Mouse (Mus musculus) retina, postnatal 7 days (tissue): ENCODE measurements around the gene Pbx3.

ENCODE experiments used
- DNase-seq: peaks from one replicate; pipeline ENCODE4 v3.0.0-alpha.2; 2012; ENCODE audit warnings: low read depth, low spot score

Gene Pbx3

GRCm38 (mm10) chr2:34372305-34373301, at the start of gene Pbx3:
Gene Pbx3 (minus strand): TSS chr2:34373142.
- DNase-seq = peak; percentile 94

- no peak for DNase-seq
These were observed 47.3 kb upstream of the Pbx3 start for GRCm38 (mm10) chr2:34420256-34420655.

GRCm38 (mm10) chr2:34409741-34410340, 36.9 kb upstream of the Pbx3 start:
- DNase-seq = no peak

- DNase-seq = no peak
These were observed 35.4 kb upstream of the Pbx3 start for GRCm38 (mm10) chr2:34408341-34408740.

GRCm38 (mm10) chr2:34407596-34407995, 34.7 kb upstream of the Pbx3 start:
- DNase-seq = no peak

GRCm38 (mm10) chr2:34406601-34407464, 33.9 kb upstream of the Pbx3 start, which contains the start of gene Mapkap1:
Gene Mapkap1 (plus strand): TSS chr2:34406771.
- DNase-seq = peak; percentile 93

- DNase-seq = no peak
These were observed 26.6 kb upstream of the Pbx3 start for GRCm38 (mm10) chr2:34399535-34399934.

GRCm38 (mm10) chr2:34378930-34379329, 6.0 kb upstream of the Pbx3 start:
- no peak for DNase-seq

GRCm38 (mm10) chr2:34374349-34374748, 1.4 kb upstream of the Pbx3 start:
- no peak for DNase-seq

- no peak for DNase-seq
These were observed 944 bp upstream of the Pbx3 start for GRCm38 (mm10) chr2:34373886-34374285.

- DNase-seq = peak; percentile 52
These were observed 1.3 kb downstream of the Pbx3 start for GRCm38 (mm10) chr2:34371441-34372304.

- DNase-seq = no peak
These were observed 2.1 kb downstream of the Pbx3 start for GRCm38 (mm10) chr2:34370725-34371440.

- no peak for DNase-seq
These were observed 2.6 kb downstream of the Pbx3 start for GRCm38 (mm10) chr2:34370349-34370724.

GRCm38 (mm10) chr2:34368396-34368795, 4.5 kb downstream of the Pbx3 start:
- no peak for DNase-seq

GRCm38 (mm10) chr2:34367024-34367423, 5.9 kb downstream of the Pbx3 start:
- no peak for DNase-seq

GRCm38 (mm10) chr2:34363678-34364077, 9.3 kb downstream of the Pbx3 start:
- peak; percentile 45 for DNase-seq

GRCm38 (mm10) chr2:34355801-34356211, 17.1 kb downstream of the Pbx3 start:
- no peak for DNase-seq

GRCm38 (mm10) chr2:34352006-34352405, 20.9 kb downstream of the Pbx3 start:
- DNase-seq = no peak

GRCm38 (mm10) chr2:34347096-34347495, 25.8 kb downstream of the Pbx3 start:
- DNase-seq = no peak

- no peak for DNase-seq
These were observed 74.3 kb downstream of the Pbx3 start for GRCm38 (mm10) chr2:34298664-34299063.
